Mouse (Mus musculus): ENCODE results near the gene Hikeshi. TPM values are rescaled to one million over a fixed set of nuclear protein-coding genes. Genes with fewer than 3 reads are reported as not detected.

Gene Hikeshi
- 100 to 1,000 TPM in 2 of 4 experiments, 10 to 100 TPM in 2; 76.4 to 119 (median 97.1) TPM for total RNA-seq (2022)

DNA sequence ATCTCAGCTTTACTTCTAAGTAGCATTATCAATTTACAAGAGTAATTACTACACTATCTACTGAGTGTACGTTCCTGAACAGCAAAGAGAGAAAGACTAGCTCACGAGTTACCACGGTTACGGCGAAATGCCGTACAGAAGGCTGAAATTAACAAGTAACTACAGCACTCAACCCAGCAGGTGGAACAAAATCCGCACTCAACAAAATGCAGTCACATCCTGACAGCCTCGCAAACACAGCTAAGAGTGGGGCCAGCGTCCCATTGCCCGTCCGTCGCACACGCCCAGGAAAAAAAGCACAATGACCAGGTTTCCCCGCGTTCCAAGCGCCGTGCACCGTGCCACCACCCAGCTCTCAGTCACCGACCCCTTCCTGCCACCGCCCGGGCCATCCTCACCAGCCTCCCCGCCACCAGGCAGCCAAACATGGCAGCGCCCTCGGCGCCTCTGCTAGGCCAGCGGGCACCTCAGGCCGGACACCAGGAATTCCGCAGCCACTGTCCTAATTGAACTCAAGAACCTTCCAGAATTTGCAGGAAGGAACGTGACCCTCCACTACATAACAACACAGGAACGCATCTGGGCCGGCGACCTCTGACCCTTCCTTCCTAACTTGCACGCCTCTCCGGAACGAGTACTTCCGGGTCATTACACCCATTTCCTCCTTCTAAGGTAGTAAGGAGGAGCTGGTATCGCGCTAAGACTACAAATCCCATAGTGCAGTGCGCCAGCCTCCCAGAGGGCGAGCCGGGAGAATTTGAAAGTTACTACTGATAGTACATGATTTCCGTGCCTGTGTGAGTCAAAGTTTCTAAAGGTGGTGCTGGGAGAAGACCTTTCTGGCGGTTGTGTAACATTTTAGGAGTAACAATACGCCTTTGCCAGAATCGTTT is at the start of gene Hikeshi:
Hikeshi (minus strand) TSS at position 634 of the 893 bp plus-strand sequence.
- DNase-seq (ENCODE audit: low spot score in 2 of 2), result peak; percentile 93 to 95

DNA sequence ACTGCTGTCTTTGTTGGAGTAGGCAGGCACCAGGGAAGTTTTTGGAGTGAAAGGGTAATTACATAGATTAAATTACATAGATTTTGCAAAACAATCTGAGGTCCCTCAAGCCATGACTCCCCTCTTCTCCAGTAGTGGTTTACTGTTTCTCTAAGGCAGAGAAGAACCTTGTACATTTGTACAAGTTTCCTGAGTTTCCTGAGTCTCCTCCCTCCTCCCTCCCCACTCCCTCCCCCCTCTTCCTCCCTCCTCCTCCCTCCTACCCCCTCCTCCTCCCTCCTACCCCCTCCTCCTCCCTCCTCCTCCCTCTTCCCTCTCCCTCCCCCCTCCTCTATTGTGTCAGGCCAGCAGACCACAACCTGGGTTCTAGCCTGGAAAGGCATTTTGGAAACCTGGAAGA is 43.4 kb upstream of the Hikeshi start:
- no peak for DNase-seq (ENCODE audit: low spot score in 2 of 2)

DNA sequence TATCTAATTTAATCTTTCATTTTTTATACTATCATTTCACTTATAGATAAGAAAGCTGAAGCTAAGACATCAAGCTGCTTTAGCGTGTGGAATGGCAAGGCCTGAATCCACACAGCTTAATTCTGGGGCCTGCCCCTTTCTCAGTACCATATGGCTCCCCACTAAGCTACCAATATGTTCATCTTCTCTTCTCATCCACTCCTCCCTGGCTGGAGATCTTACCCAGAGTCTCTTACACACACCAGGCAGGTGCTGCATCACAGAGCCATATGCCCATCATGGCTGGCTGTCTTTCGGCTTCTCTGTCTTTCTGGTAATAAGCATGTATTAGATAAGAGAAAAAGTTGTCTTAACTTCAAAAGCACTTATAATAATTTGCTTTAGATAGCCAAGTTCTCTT is 42.4 kb upstream of the Hikeshi start:
- DNase-seq (ENCODE audit: low spot score in 2 of 2), result no peak

DNA sequence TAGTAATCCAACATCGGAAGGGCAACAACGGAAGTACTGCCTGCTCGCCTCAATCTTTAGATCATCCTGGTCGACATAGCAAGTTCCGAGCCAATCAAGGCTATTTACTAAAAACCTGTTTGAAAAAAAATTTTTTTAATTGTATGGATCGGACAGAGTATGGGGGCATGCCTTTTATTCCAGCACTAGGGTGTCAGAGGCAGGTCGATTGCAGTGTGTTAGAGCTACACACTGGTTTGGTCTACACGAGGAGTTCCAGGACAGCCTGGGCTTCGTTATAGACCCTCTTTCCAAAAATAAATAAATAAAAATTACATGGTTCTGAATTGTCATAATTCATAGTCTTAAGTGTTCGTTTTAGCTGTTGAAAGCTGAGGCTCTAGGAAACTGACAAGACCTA is 40.6 kb upstream of the Hikeshi start:
- DNase-seq (ENCODE audit: low spot score in 2 of 2), result no peak

DNA sequence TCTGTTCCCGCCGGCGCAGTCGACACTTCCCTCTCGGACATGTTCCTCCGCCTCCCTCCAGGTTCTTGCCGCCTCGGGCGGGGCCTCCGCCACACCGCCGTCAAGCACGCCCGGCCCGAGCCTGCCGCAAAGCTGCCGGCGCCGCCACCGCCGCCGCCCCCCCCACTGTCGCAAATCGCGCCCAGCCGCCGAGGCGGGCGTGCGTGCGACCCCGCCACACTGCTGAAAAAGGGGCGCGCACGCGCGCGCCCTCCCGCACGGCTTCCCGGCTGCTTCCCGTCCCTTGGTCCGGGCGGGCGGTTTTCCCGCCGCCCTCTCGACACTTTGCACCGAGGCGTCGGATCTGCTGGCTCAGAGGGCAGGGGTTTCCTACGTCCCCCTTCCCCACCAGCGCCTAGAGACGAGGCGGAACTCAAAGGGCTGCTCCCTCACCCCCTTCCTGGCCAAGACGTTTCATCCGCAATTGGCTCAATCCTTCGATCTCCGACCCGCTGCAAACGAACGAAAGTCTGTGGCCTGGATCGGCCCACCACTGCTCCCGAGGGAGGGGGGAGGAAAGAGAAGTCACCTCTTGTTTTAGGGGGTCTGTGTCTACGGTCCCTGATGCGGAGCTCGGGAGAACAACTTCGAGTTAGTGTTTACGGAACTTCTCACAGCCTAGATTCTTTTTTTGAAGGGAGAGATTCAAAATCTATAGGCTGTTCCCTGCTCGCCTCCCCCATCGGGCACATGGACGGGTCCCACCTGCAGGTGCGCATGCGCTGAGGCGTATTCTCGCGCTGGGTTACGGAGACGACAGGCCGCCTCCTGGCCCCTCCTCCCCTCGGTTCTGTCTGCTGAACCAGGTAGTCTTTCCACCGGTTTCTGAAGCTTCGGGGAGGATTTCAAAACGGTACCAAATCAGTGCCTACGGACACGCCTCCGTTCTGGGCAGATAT is 39.8 kb upstream of the Hikeshi start, which contains the start of gene Eed:
Eed (minus strand) TSS at position 499 of the 938 bp plus-strand sequence.
- peak; percentile 89 to 92 for DNase-seq (ENCODE audit: low spot score in 2 of 2)

DNA sequence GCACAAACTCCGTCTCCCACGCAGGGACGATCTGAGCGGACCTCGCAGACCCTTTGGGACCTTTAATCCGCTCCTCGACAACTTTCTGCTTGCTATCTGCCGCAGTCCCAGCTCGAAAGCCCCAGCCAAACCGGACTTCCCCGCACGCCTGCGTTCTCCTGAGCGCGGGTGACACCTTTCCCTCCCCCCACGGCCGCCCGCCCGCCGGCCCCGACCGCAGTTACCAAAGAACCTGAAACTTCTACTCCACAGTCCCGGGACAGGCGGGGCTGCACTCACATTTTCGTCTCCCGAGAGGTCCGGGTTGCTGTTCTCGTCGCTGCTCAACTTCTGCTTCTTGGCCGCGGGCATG is 39.1 kb upstream of the Hikeshi start:
- no peak for DNase-seq (ENCODE audit: low spot score in 2 of 2)

DNA sequence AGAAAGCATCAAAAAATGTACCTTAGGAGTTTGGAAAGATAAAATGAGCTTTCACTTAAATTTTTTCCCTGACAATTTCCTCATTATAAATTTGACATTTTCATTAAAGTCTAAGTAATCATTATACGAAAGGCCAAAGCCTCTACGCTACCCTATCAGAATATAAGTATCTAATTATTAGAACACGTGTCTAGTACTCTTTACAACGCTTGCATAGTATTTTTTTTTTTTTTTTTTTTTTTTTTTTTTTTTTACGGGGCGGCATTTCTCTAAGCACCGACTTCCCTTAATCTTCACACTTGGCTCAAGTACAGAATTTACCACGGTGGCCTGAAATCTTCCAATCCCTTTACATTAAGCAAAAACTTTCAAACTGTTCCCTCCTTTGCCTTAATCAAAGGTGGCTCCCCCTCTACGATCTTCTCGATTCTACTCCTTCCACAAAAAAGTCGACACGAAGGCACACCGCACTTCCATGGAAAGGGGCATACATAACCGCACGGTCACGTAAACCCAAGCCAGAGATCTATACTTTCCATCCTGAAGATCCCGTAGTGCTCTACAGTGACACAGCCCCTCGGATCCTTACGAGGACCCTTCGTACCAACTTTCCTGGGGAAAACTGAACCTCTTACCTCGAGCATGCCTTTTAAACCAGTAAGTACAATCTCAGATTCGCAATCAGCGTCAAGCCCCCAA is 38.6 kb upstream of the Hikeshi start:
- DNase-seq (ENCODE audit: low spot score in 2 of 2), result no peak

DNA sequence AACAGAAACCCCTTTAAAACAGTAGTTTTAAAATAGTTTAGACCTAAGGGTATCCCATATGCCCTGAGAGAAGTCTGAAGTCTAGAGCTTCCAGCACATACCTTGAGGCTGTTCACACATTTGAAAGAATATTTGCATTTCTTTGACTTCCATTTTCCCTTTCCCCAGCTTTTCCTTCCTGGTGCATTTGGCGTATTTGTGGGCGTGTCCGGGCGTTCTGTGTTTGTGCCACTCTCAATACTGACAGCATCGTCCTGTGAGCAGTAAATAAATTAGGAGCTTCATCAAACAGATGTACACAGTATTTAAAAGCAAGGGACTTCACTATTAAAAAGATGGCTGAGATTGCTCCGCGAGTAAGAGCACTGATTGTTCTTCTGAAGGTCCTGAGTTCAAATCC is 35.8 kb upstream of the Hikeshi start:
- no peak for DNase-seq (ENCODE audit: low spot score in 2 of 2)

DNA sequence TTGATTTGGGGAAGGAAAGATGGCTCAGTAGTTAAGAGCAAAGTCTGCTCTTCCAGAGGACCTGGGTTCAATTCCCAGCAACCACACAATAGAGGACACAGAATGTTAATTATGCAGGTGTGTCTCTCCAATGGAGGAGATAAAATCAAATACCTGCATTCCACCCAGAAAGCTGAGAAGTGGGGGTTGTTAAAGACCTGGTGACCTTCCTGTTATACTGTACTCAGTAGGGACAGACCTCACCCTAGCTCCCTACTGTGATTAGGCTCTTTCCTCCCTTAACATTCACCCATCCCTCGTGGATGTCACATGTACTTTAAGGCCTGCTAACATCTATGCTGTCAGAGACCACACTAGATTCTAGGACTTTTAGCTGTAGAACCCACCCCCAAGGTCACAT is 34.6 kb upstream of the Hikeshi start:
- DNase-seq (ENCODE audit: low spot score in 2 of 2), result no peak

DNA sequence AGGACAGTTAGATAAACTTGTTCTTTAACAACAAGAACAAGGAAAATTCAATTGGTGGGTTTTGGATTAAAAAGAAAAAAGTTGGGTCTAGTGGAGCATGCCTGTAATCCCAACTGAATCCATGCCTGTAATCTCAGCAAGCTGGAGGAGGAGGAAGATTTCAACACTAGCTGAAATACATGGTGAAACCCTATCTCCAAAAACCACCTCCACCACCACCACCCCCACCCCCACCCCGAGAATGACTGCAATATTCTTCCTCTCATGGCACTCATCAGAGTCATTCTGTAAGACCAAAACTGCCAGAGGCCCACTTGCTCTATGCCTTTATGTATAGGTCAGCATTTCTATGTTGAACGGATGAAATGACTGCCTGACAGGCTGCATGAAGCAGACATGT is 26.2 kb upstream of the Hikeshi start:
- no peak for DNase-seq (ENCODE audit: low spot score in 2 of 2)

DNA sequence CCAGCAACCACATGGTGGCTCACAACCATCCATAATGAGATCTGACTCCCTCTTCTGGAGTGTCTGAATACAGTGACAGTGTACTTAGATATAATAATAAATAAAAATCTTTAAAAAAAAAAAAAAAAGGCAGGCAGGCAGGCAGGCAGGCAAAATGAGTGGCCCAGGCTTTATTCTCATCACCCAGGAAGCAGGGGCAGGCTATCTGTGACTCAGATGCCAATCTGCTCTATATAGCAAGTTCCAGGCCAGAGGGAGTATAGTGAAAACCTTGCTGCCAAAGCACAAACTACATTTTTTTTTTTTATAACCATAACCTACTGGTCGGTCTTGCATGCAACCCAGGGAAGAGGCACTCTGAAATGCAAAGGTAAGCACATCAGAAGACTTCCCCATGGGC is 25.8 kb upstream of the Hikeshi start:
- no peak for DNase-seq (ENCODE audit: low spot score in 2 of 2)

DNA sequence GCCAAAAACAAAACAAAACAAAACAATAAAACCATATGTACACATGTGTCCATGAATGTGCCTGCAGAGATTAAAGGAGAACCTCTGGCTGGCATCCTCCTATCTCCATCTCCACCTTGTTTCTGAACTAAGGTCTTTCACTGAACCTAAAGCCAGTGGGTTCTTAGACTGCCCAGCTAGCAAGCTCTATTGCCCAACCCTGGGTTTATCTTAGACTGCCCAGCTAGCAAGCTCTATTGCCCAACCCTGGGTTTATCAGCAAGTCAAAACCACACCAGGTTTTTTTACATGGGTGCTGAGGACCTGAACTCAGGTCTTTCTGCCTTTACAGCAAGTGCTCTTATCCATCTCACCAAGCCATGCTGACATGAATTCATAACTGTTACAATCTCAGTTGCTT is 22.1 kb upstream of the Hikeshi start:
- DNase-seq (ENCODE audit: low spot score in 2 of 2), result no peak

DNA sequence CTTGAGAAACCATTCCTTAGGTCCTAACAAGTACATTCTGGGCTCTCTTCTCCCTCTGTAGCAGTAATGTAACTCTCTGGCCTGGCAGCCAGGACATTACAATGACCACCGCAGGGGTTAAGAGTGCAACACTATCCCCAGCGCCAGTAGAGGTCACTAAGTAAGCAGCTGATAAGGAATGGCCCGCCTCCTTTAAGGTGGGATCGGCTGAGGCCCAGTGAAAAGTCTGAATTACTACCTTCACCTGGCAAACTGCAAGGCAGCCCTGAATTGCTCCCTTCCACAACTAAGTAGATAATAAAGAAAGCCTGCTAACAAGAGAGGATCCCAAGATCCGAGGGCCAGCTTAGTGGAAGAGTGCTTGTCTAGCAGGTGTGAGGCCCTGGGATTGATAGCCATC is 16.3 kb upstream of the Hikeshi start:
- DNase-seq (ENCODE audit: low spot score in 2 of 2), result no peak

DNA sequence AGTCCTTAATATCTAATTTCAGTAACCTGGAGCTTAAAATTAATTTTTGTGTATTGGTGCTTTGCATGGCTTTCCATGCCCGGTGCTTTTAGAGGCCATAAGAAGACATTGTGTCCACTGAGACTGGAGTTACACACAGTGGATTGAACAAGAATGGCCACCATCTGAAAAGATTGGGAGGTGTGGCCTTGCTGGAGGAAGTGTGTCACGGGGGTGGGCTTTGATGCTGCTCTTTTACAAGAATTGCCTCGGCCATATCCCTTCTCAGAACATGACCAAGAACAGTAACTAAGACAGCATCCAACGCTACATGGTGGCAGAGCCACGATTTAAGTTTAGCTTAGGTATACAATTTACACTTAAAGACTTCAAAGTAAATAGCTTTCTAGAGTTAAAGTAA is 13.3 kb upstream of the Hikeshi start:
- no peak for DNase-seq (ENCODE audit: low spot score in 2 of 2)

DNA sequence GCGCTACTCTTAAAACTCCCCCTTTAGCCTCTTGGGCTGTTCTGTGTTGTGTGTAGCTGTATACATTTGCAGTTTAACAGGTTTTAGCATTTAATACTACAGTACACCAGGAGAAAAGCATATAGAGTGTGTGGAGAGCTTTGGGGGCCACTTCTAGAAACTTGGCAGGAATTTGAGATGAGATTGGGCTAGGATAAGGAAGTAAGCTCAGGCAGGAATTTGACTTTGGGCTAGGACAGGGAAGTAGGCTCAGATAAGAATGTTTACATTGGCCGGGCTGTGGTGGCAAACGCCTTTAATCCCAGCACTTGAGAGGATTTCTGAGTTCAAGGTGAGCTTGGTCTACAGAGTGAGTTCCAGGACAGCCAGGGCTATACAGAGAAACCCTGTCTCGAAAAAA is 8.4 kb upstream of the Hikeshi start:
- no peak for DNase-seq (ENCODE audit: low spot score in 2 of 2)

DNA sequence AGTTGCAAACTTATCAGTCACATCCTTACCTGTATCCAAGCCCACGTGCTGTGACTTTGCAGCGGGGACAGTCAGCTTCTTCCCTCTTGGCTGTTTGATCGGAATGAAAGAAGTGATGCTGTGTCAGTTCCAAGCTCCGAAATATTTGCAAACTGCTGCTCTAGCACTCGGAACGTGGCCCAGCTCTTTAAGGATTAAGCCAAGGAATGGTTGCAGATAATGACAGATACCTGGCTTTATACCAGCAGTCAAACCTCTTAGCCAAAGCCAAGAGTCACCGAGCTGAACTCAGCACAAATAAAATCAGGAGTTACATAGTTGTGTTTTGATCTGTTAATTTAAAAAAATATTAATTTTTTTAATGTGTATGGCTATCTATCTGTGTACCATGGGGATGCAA is 7.0 kb upstream of the Hikeshi start:
- no peak for DNase-seq (ENCODE audit: low spot score in 2 of 2)

DNA sequence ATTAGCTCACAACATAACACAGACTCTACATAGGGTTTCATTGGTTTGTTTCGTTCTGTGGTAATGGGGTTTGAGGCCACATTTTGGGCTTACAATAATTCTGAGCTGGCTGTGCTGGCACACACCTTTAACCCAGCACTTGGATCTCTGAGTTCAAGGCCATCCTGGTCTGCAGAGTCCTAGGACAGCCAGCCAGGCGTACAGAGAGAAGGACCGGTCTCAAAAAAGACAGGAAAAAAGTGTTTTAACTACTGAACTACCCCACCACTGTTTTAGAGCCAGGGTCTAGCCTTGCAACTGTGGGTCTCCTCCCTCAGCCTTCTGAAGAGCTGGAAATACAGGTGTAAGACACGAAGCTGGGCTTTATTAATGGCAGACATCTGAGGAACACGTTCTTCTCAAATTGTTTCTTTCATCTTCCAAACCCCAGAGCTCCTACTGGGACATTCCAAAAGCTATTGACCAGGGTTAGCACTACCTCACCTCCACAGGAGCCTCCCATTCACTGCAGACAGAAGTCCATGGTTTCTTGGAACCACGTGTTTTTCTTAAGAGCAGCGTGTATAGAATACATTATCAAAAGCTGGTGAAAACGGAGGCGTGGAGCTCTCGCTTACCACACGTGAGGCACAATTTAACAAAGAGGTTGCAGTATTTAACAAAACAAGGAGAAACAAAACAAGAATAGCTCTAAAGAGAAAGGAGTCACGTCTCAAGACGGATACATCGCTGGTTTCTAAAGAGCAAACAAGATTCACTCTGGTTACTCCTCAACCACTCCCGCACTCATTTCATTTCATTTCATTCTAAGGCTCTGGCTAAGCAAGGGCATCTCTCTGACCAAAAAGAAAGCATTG is 1.3 kb downstream of the Hikeshi start:
- no peak for DNase-seq (ENCODE audit: low spot score in 2 of 2)

DNA sequence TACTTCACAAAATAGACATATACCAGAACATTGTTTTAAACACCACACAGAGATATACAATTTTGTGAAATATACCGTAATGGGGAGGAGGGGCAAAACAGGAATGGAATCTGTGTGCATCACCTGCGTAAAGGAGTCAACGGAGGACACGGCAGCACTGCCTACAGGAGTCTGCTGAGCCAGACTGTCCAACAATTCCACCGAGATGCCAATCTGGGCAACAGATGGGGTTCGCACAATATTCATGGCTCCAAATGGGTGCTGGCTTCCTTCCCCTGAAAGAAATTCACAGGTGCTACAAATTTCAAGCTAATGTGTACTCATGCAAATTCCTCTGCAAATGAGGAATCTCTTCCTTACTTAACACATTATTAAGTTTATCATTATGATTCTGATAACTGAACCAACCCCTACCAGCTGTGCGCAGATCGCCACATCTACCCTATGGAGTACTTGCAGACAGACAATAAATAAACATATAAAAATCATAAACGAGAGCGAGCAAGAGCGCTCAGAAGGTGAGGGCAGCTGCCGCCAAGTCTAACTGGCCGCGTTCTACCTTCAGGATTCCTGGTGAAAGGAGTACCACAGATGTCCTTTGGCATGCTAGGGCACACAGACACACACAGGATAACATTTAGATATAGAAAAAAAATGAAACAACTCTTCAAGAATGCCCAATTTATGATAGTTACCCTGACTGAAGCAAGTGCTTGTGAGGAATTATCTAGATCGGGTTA is 17.4 kb downstream of the Hikeshi start:
- DNase-seq (ENCODE audit: low spot score in 2 of 2), result peak; percentile 76 to 85

DNA sequence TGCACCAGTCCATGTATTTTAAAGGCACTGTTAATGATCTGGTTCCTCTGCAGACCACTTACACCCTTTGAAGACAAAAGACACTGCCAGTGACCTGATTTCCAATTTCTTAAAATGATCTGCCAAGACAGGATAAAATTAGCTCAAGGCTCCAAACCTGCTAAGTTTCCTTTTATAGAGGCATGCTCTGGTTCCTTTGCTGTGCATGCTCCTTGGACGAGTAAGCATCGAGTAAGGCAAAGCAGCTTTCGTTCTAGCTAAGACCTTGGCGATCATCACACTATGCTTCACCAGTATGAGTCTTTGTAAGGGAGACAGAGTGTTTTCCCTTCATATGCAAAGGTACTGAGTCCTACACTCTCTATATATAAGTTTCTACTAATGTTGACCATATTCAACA is 23.2 kb downstream of the Hikeshi start:
- no peak for DNase-seq (ENCODE audit: low spot score in 2 of 2)

DNA sequence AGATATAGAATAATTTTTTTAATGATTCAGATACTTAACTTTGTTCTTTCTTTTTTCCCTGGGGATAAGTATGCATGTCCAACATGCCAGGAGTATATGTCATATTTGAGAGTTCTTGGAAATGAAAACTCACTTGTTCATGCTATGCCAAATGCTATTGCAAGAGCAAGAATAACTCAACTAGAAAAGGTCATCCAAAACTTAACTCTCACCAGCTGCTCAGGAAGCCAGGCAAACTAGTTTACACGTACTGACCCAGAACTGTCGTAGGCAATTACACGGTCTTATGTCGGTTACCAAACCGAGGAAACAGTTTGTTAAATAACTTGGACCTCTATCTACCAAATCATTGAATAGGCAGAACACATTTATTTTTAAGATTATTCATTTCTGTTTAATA is 24.3 kb downstream of the Hikeshi start:
- DNase-seq (ENCODE audit: low spot score in 2 of 2), result no peak
